Mouse (Mus musculus) testis, adult 2 months (tissue): ENCODE results near the gene Foxo3.

Experiments used
- CTCF ChIP-seq: fragments of 200-500 bp; IDR thresholded peaks from 2 replicates; pipeline ENCODE4 v1.5.1; 2012; ENCODE audit warnings: low read depth, mild to moderate bottlenecking, inconsistent platforms, low read length, moderate library complexity; ENCODE audit not compliant: control insufficient read depth, insufficient read depth, insufficient replicate concordance
- POLR2A ChIP-seq: fragments of 200-500 bp; IDR thresholded peaks from 2 replicates; pipeline ENCODE4 v1.6.1; 2012; ENCODE audit warnings: low read depth, mild to moderate bottlenecking, inconsistent platforms, low read length, moderate library complexity; ENCODE audit not compliant: control insufficient read depth

GRCm38 (mm10) chr10:42170201-42170600, 106.4 kb downstream of the Foxo3 start:
- TF ChIP-seq CTCF (no peak), POLR2A (no peak)
